18 mouse cellular contexts compared by ENCODE assay signal in genomic region chr2:79713662-79714091, GRCm38 (mm10). TPM values are rescaled to one million over a fixed set of nuclear protein-coding genes. Genes with fewer than 3 reads are reported as not detected.
DNase-seq lines count a peak whose midpoint lies in the region; ATAC-seq lines count a peak whose summit lies in the region.
"Had no signal": no experiment of that assay in that cellular context is flagged by ENCODE, and none has a peak within 500 bp of the region (broad histone marks: within the 10 kb centered on the region; RNA-seq: fewer than 3 reads in every experiment).

No protein-coding gene starts in this region.

- H3K27me3 ChIP-seq in heart, embryonic 10.5 days (ENCODE audit: insufficient read depth, poor library complexity, severe bottlenecking), result no peaks in the 10 kb centered on the region
- H3K27me3 ChIP-seq in heart, embryonic 11.5 days (ENCODE audit: control insufficient read depth, insufficient read depth, low read length), result no peaks in the 10 kb centered on the region
- H3K27me3 ChIP-seq in hindbrain, embryonic 14.5 days (ENCODE audit: control insufficient read depth, insufficient read depth, low read length), result no peaks in the 10 kb centered on the region
- H3K27me3 ChIP-seq: embryonic facial prominence, embryonic 15.5 days; forebrain, embryonic 12.5 days; lung, embryonic 15.5 days had no signal

- no peak overlapping the region for H3K4me3 ChIP-seq in heart, embryonic 10.5 days
- no peak overlapping the region for H3K4me3 ChIP-seq in heart, embryonic 11.5 days (ENCODE audit: low read depth, low read length)
- H3K4me3 ChIP-seq in hindbrain, embryonic 14.5 days (replicated peaks; ENCODE audit: low read length), result no peak overlapping the region
- H3K4me3 ChIP-seq: embryonic facial prominence, embryonic 15.5 days; forebrain, embryonic 12.5 days; lung, embryonic 15.5 days had no signal

- ATAC-seq in heart, embryonic 11.5 days (replicated peaks; ENCODE audit: insufficient number of reproducible peaks, low FRiP score, low TSS enrichment), result no peak
- ATAC-seq in megakaryocyte, adult 5-6 weeks (ENCODE audit: poor library complexity, severe bottlenecking), result peak; percentile 94
- no peak for ATAC-seq in frontal cortex, adult (ENCODE audit: low TSS enrichment)
- no peak for ATAC-seq in hindbrain, embryonic 14.5 days (ENCODE audit: low FRiP score)
- ATAC-seq: hindbrain, embryonic 16.5 days had no signal

- DNase-seq in heart, embryonic 10.5 days (ENCODE audit: low spot score), result no peak
- DNase-seq in spleen, postnatal 36 days (ENCODE audit: low spot score in 2 of 2), result peak; percentile 26 to 59
- DNase-seq in spleen, adult 12 weeks (ENCODE audit: low spot score), result no peak
- no peak for DNase-seq in retina, embryonic 14.5 days (ENCODE audit: low spot score)
- no peak for DNase-seq in hindbrain, embryonic 14.5 days (ENCODE audit: low spot score)
- DNase-seq: adrenal gland, postnatal 14 days; cerebellum, postnatal 36 days; kidney, adult 11 months; kidney, postnatal 25 days; layer of hippocampus, adult 9-11 months had no signal

- no peaks in the 10 kb centered on the region for H3K9me3 ChIP-seq in heart, embryonic 10.5 days
- no peaks in the 10 kb centered on the region for H3K9me3 ChIP-seq in heart, embryonic 11.5 days (replicated peaks; ENCODE audit: control insufficient read depth, low read length)
- no peaks in the 10 kb centered on the region for H3K9me3 ChIP-seq in hindbrain, embryonic 14.5 days (ENCODE audit: control insufficient read depth, low read length)
- H3K9me3 ChIP-seq: embryonic facial prominence, embryonic 15.5 days; forebrain, embryonic 12.5 days; lung, embryonic 15.5 days had no signal

- no peaks in the 10 kb centered on the region for H3K36me3 ChIP-seq in heart, embryonic 10.5 days
- no peaks in the 10 kb centered on the region for H3K36me3 ChIP-seq in heart, embryonic 11.5 days (ENCODE audit: control insufficient read depth, insufficient read depth, low read length)
- H3K36me3 ChIP-seq in hindbrain, embryonic 14.5 days (replicated peaks; ENCODE audit: control insufficient read depth, insufficient read depth), result no peaks in the 10 kb centered on the region
- H3K36me3 ChIP-seq: embryonic facial prominence, embryonic 15.5 days; forebrain, embryonic 12.5 days; lung, embryonic 15.5 days had no signal

- no peak overlapping the region for H3K4me2 ChIP-seq in heart, embryonic 11.5 days
- H3K4me2 ChIP-seq in hindbrain, embryonic 14.5 days (replicated peaks), result no peak overlapping the region
- H3K4me2 ChIP-seq: embryonic facial prominence, embryonic 15.5 days; forebrain, embryonic 12.5 days; lung, embryonic 15.5 days; midbrain, embryonic 11.5 days had no signal

- 21% methylated on average over 3 of the region's 3 CpGs for WGBS in heart, embryonic 10.5 days
- 17% methylated on average over 3 of the region's 3 CpGs for WGBS in heart, embryonic 11.5 days (ENCODE audit: insufficient replicate concordance)
- WGBS in hindbrain, embryonic 14.5 days, result 82% methylated on average over 3 of the region's 3 CpGs

- 0 out of 2 replicates have a peak overlapping the region, but pooled peaks have one; percentile 42 for H3K27ac ChIP-seq in heart, embryonic 10.5 days
- no peak overlapping the region for H3K27ac ChIP-seq in heart, embryonic 11.5 days (ENCODE audit: low read depth, low read length)
- H3K27ac ChIP-seq in hindbrain, embryonic 14.5 days, result no peak overlapping the region
- H3K27ac ChIP-seq: embryonic facial prominence, embryonic 15.5 days; forebrain, embryonic 12.5 days; lung, embryonic 15.5 days had no signal

- peaks cover 11% of the 10 kb centered on the region; the same call in 1 of the 2 replicates for H3K4me1 ChIP-seq in heart, embryonic 10.5 days
- H3K4me1 ChIP-seq in heart, embryonic 11.5 days (ENCODE audit: control insufficient read depth, insufficient read depth, low read length), result no peaks in the 10 kb centered on the region; the same call in 1 of the 2 replicates
- H3K4me1 ChIP-seq in hindbrain, embryonic 14.5 days (replicated peaks; ENCODE audit: control insufficient read depth, insufficient read depth, low read length), result no peaks in the 10 kb centered on the region
- H3K4me1 ChIP-seq: embryonic facial prominence, embryonic 15.5 days; forebrain, embryonic 12.5 days; lung, embryonic 15.5 days had no signal

- no peak overlapping the region for H3K9ac ChIP-seq in heart, embryonic 11.5 days (ENCODE audit: low read depth, low read length)
- H3K9ac ChIP-seq in hindbrain, embryonic 14.5 days, result no peak overlapping the region
- H3K9ac ChIP-seq: embryonic facial prominence, embryonic 15.5 days; forebrain, embryonic 12.5 days; lung, embryonic 15.5 days had no signal

RNA-seq across cellular contexts. Expression of gene Ppp1r1c, which starts 6.1 kb away (rescaled TPM):
- not detected in 2 replicates for polyA plus RNA-seq in heart, embryonic 10.5 days (2016; fragmentation: Nextera tagmentation; extraction: Ambion mirVana)
- not detected in 2 replicates for polyA plus RNA-seq in heart, embryonic 11.5 days (2014; fragmentation: Nextera tagmentation; extraction: Ambion mirVana)
- total RNA-seq in megakaryocyte, adult 5-6 weeks (2015), result not detected in 2 replicates
- not detected in 2 replicates for total RNA-seq in megakaryocyte, adult 5-6 weeks (2017)
- polyA plus RNA-seq in hindbrain, embryonic 14.5 days (2014; fragmentation: Nextera tagmentation; extraction: Ambion mirVana), result 8.7 and 8.9 TPM in 2 replicates
- total RNA-seq: adrenal gland, postnatal 14 days had no signal

Comparison
In these comparisons a context has a peak if more than half of its experiments do, and no peak if none do; other contexts are left out.
1. DNase-seq: peak in spleen, postnatal 36 days (2 of 2); none in heart, embryonic 10.5 days (single experiment), spleen, adult 12 weeks (single experiment), retina, embryonic 14.5 days (single experiment) and hindbrain, embryonic 14.5 days (single experiment).